Comparison of ENCODE assay signal across 15 mouse cellular contexts in genomic region chr2:160590209-160590910, GRCm38 (mm10). TPM values are rescaled to one million over a fixed set of nuclear protein-coding genes. Genes with fewer than 3 reads are reported as not detected.
A peak's percentile ranks its signal among the peaks of the same experiment; 100 is the strongest.
DNase-seq lines count a peak whose midpoint lies in the region; ATAC-seq lines count a peak whose summit lies in the region.
"Had no signal": no experiment of that assay in that cellular context is flagged by ENCODE, and none has a peak within 500 bp of the region (broad histone marks: within the 10 kb centered on the region; RNA-seq: fewer than 3 reads in every experiment).

No protein-coding gene starts in this region.

- H3K9me3 ChIP-seq in midbrain, embryonic 11.5 days (ENCODE audit: control insufficient read depth, low read length): no peaks in the 10 kb centered on the region
- no peaks in the 10 kb centered on the region for H3K9me3 ChIP-seq in midbrain, embryonic 16.5 days (replicated peaks; ENCODE audit: control insufficient read depth, low read length, poor library complexity, severe bottlenecking)
- no peaks in the 10 kb centered on the region for H3K9me3 ChIP-seq in hindbrain, embryonic 16.5 days (ENCODE audit: control insufficient read depth, low read length)

- no peak overlapping the region for H3K4me2 ChIP-seq in midbrain, embryonic 11.5 days
- no peak overlapping the region for H3K4me2 ChIP-seq in midbrain, embryonic 16.5 days (ENCODE audit: low read length)
- peak overlapping the region; percentile 27 for H3K4me2 ChIP-seq in hindbrain, embryonic 16.5 days (ENCODE audit: low read length)

- peak; percentile 45 to 55 for DNase-seq in cerebellum, postnatal 14 days
- peak; percentile 83 for DNase-seq in midbrain, embryonic 11.5 days (ENCODE audit: low spot score, missing footprints)
- no peak for DNase-seq in layer of hippocampus, postnatal 10 days (ENCODE audit: low spot score in 2 of 2)
- no peak for DNase-seq in layer of hippocampus, adult 11-12 months (ENCODE audit: low spot score)
- no peak for DNase-seq in adrenal gland, postnatal 14 days
- DNase-seq: cerebellum, adult 9-10 months; heart, postnatal 10 days; kidney, adult 11 months; kidney, postnatal 4 days; thymus, adult 18-20 months had no signal

- no peak for ATAC-seq in cerebellum, adult (ENCODE audit: insufficient number of reproducible peaks, low FRiP score, low TSS enrichment)
- peak; percentile 68 for ATAC-seq in midbrain, embryonic 11.5 days (ENCODE audit: low FRiP score)
- no peak for ATAC-seq in midbrain, embryonic 16.5 days
- ATAC-seq in hindbrain, embryonic 16.5 days: peak; percentile 54

- H3K36me3 ChIP-seq in midbrain, embryonic 11.5 days (ENCODE audit: control insufficient read depth, insufficient read depth, low read length): no peaks in the 10 kb centered on the region
- H3K36me3 ChIP-seq in midbrain, embryonic 16.5 days (ENCODE audit: control insufficient read depth, insufficient read depth, low read length): no peaks in the 10 kb centered on the region
- no peaks in the 10 kb centered on the region for H3K36me3 ChIP-seq in hindbrain, embryonic 16.5 days (ENCODE audit: control insufficient read depth, insufficient read depth, low read length)

- WGBS in midbrain, embryonic 11.5 days: 44% methylated on average over 13 of the region's 13 CpGs
- 23% methylated on average over 13 of the region's 13 CpGs for WGBS in midbrain, embryonic 16.5 days
- WGBS in hindbrain, embryonic 16.5 days: 25% methylated on average over 13 of the region's 13 CpGs

- H3K4me3 ChIP-seq in midbrain, embryonic 11.5 days (ENCODE audit: low read depth, low read length): no peak overlapping the region
- no peak overlapping the region for H3K4me3 ChIP-seq in midbrain, embryonic 16.5 days (ENCODE audit: low read depth, low read length)
- no peak overlapping the region for H3K4me3 ChIP-seq in hindbrain, embryonic 16.5 days (ENCODE audit: low read length)
- H3K4me3 ChIP-seq: myocyte had no signal

- no peak overlapping the region for H3K9ac ChIP-seq in midbrain, embryonic 11.5 days (ENCODE audit: low read length)
- no peak overlapping the region for H3K9ac ChIP-seq in midbrain, embryonic 16.5 days (ENCODE audit: low read depth, low read length)
- H3K9ac ChIP-seq in hindbrain, embryonic 16.5 days (ENCODE audit: low read depth, low read length): no peak overlapping the region

- H3K4me1 ChIP-seq in midbrain, embryonic 11.5 days (ENCODE audit: control insufficient read depth, insufficient read depth, low read length): peaks cover 5% of the 10 kb centered on the region; the same call in 1 of the 2 replicates
- H3K4me1 ChIP-seq in midbrain, embryonic 16.5 days (ENCODE audit: control insufficient read depth, insufficient read depth, low read length): no peaks in the 10 kb centered on the region; the same call in 1 of the 2 replicates
- no peaks in the 10 kb centered on the region for H3K4me1 ChIP-seq in hindbrain, embryonic 16.5 days (ENCODE audit: control insufficient read depth, insufficient read depth, low read depth, low read length)

- H3K27ac ChIP-seq in midbrain, embryonic 11.5 days (ENCODE audit: low read depth, low read length): no peak overlapping the region
- no peak overlapping the region for H3K27ac ChIP-seq in midbrain, embryonic 16.5 days (ENCODE audit: low read length)
- H3K27ac ChIP-seq in hindbrain, embryonic 16.5 days (ENCODE audit: low read depth, low read length): no peak overlapping the region
- H3K27ac ChIP-seq: macrophage had no signal

- no peaks in the 10 kb centered on the region for H3K27me3 ChIP-seq in midbrain, embryonic 11.5 days (ENCODE audit: control insufficient read depth, insufficient read depth, low read length)
- 0 out of 2 replicates have a peak, but pooled peaks cover 2% of the 10 kb centered on the region for H3K27me3 ChIP-seq in midbrain, embryonic 16.5 days (ENCODE audit: control insufficient read depth, insufficient read depth, low read depth, low read length)
- no peaks in the 10 kb centered on the region for H3K27me3 ChIP-seq in hindbrain, embryonic 16.5 days (replicated peaks; ENCODE audit: control insufficient read depth, insufficient read depth, low read length)

RNA-seq across cellular contexts. Expression of gene Top1, which starts 55.3 kb away (rescaled TPM):
- polyA plus RNA-seq in midbrain, embryonic 11.5 days (2014; fragmentation: Nextera tagmentation; extraction: Ambion mirVana): 114 and 122 TPM in 2 replicates
- 68.7 and 76.8 TPM in 2 replicates for polyA plus RNA-seq in midbrain, embryonic 16.5 days (2015; fragmentation: Nextera tagmentation; extraction: Ambion mirVana)
- 55.7 and 58.3 TPM in 2 replicates for polyA plus RNA-seq in hindbrain, embryonic 16.5 days (2015; fragmentation: Nextera tagmentation; extraction: Ambion mirVana)
- 10 to 100 TPM; 84.6 to 88.4 TPM for total RNA-seq in layer of hippocampus, postnatal 10 days (2021)
- 86.3 and 97.6 TPM in 2 replicates for total RNA-seq in adrenal gland, postnatal 14 days (2021)

Comparison
In these comparisons a context has a peak if more than half of its experiments do, and no peak if none do; other contexts are left out.
1. ATAC-seq: peak in midbrain, embryonic 11.5 days (single experiment) and hindbrain, embryonic 16.5 days (single experiment); none in cerebellum, adult (single experiment) and midbrain, embryonic 16.5 days (single experiment).
2. DNase-seq: peak in cerebellum, postnatal 14 days (2 of 2) and midbrain, embryonic 11.5 days (single experiment); none in layer of hippocampus, postnatal 10 days (0 of 2), layer of hippocampus, adult 11-12 months (single experiment) and adrenal gland, postnatal 14 days (single experiment).